Mouse (Mus musculus): ENCODE results near the gene Palld.

- TF ChIP-seq TAL1 (IDR thresholded peaks at IDR 0.05; ENCODE audit: low read length), result no peak
- TF ChIP-seq GATA1 (IDR thresholded peaks at IDR 0.05; ENCODE audit: low read length), result no peak
Measured at GRCm38 (mm10) chr8:61902521-61902920, at the start of gene Palld.
